Mouse (Mus musculus) small intestine, adult 2 months (tissue): ENCODE data around the gene Dlx1. TPM values are rescaled to one million over a fixed set of nuclear protein-coding genes. Genes with fewer than 3 reads are reported as not detected.

Experiments used
- H3K27ac ChIP-seq: fragments of 200-500 bp; 2 replicates; pipeline ENCODE4 v1.5.1; 2012; ENCODE audit warnings: low read depth, low read length, control low read depth, inconsistent platforms; ENCODE audit not compliant: insufficient read depth
- H3K27me3 ChIP-seq: fragments of 200-500 bp; 2 replicates; pipeline ENCODE4 v1.6.1; 2012; ENCODE audit warnings: mild to moderate bottlenecking, moderate library complexity, low read length, inconsistent platforms; ENCODE audit not compliant: control insufficient read depth, insufficient read depth
- H3K36me3 ChIP-seq: fragments of 200-500 bp; 2 replicates; pipeline ENCODE4 v1.6.1; 2012; ENCODE audit warnings: mild to moderate bottlenecking, low read length, control low read depth, inconsistent platforms; ENCODE audit not compliant: control insufficient read depth, insufficient read depth
- H3K4me1 ChIP-seq: fragments of 200-500 bp; 2 replicates; pipeline ENCODE4 v1.6.1; 2012; ENCODE audit warnings: low read length, inconsistent platforms, mixed read lengths; ENCODE audit not compliant: control insufficient read depth, insufficient read depth, insufficient read length
- H3K4me3 ChIP-seq: fragments of 200-500 bp; 2 replicates; pipeline ENCODE4 v1.5.1; 2012; ENCODE audit warnings: low read depth, mild to moderate bottlenecking, control low read depth, inconsistent platforms, low read length, moderate library complexity
- CTCF ChIP-seq: fragments of 200-500 bp; IDR thresholded peaks from 2 replicates; pipeline ENCODE4 v1.5.1; 2012; ENCODE audit warnings: low read depth, mild to moderate bottlenecking, control low read depth, inconsistent platforms, low read length, moderate library complexity, mixed read lengths; ENCODE audit not compliant: insufficient replicate concordance, insufficient read length; ENCODE audit errors: extremely low read depth
- POLR2A ChIP-seq: fragments of 200-500 bp; IDR thresholded peaks from 2 replicates; pipeline ENCODE4 v1.6.1; 2012; ENCODE audit warnings: low read depth, mild to moderate bottlenecking, control low read depth, inconsistent platforms, low read length, moderate library complexity
- WGBS: fragments of 180-500 bp; shearing (Covaris S2); methylation state at CpG from one replicate; pipeline ENCODE4 v1.1.7; 2018; 5-methylcytosine and 5-hydroxymethylcytosine counted together
- polyA plus RNA-seq: library from polyadenylated mRNA; depleted of rRNA; stranded (reverse); fragments of >200 nt; gene quantifications from 2 replicates; pipeline ENCODE4 v1.2.3, GENCODE M21; 2012

Dlx1 gene
- polyA plus RNA-seq, 1 experiment = 0.32 TPM

GRCm38 (mm10) chr2:71534242-71535052 lies 6.5 kb downstream of the Dlx1 start:
- H3K4me3 ChIP-seq = no peak overlapping the region
- H3K4me1 ChIP-seq = peaks cover 9% of the 10 kb centered on the region
- no peaks in the 10 kb centered on the region for H3K36me3 ChIP-seq
- H3K27ac ChIP-seq = no peak overlapping the region
- H3K27me3 ChIP-seq = peaks cover 91% of the 10 kb centered on the region
- TF ChIP-seq CTCF (no peak), POLR2A (no peak)
- WGBS = 3% methylated on average over 20 of the region's 20 CpGs

GRCm38 (mm10) chr2:71540611-71541417 lies 12.9 kb downstream of the Dlx1 start:
- Histone ChIP-seq H3K27me3 (peaks cover 94% of the 10 kb centered on the region), H3K36me3 (no peaks in the 10 kb centered on the region), H3K4me3 (no peak overlapping the region), H3K4me1 (peaks cover 15% of the 10 kb centered on the region), H3K27ac (no peak overlapping the region)
- TF ChIP-seq CTCF (no peak), POLR2A (no peak)
- WGBS = 4% methylated on average over 48 of the region's 48 CpGs

- WGBS = 6% methylated on average over 37 of the region's 37 CpGs
These were observed 13.7 kb downstream of the Dlx1 start for GRCm38 (mm10) chr2:71541418-71542226.

GRCm38 (mm10) chr2:71542227-71542815 lies 14.4 kb downstream of the Dlx1 start:
- H3K4me3 ChIP-seq = no peak overlapping the region
- WGBS = 7% methylated on average over 11 of the region's 11 CpGs
- H3K27me3 ChIP-seq = peaks cover 94% of the 10 kb centered on the region
- H3K36me3 ChIP-seq = no peaks in the 10 kb centered on the region
- H3K27ac ChIP-seq = no peak overlapping the region
- no peak for TF ChIP-seq POLR2A
- TF ChIP-seq CTCF = no peak
- H3K4me1 ChIP-seq = peaks cover 26% of the 10 kb centered on the region

More at GRCm38 (mm10) chr2:71541418-71542226, 13.7 kb downstream of the Dlx1 start:
- H3K27me3 ChIP-seq = peaks cover 94% of the 10 kb centered on the region
- H3K27ac ChIP-seq = no peak overlapping the region
- H3K4me3 ChIP-seq = no peak overlapping the region
- H3K4me1 ChIP-seq = peaks cover 23% of the 10 kb centered on the region
- H3K36me3 ChIP-seq = no peaks in the 10 kb centered on the region
- no peak for TF ChIP-seq CTCF
- no peak for TF ChIP-seq POLR2A

- Histone ChIP-seq H3K4me3 (peak overlapping the region; percentile 28), H3K4me1 (peaks cover 26% of the 10 kb centered on the region), H3K36me3 (no peaks in the 10 kb centered on the region), H3K27ac (no peak overlapping the region), H3K27me3 (peaks cover 89% of the 10 kb centered on the region)
- WGBS = 3% methylated on average over 29 of the region's 30 CpGs
- TF ChIP-seq CTCF = no peak
- TF ChIP-seq POLR2A = no peak
These were observed 14.9 kb downstream of the Dlx1 start for GRCm38 (mm10) chr2:71542816-71543301.

- Histone ChIP-seq H3K4me3 (no peak overlapping the region), H3K27me3 (peaks cover 89% of the 10 kb centered on the region)
- TF ChIP-seq CTCF (no peak), POLR2A (no peak)
These were observed 15.6 kb downstream of the Dlx1 start for GRCm38 (mm10) chr2:71543531-71543930.

More at GRCm38 (mm10) chr2:71543531-71543930, 15.6 kb downstream of the Dlx1 start:
- no peaks in the 10 kb centered on the region for H3K36me3 ChIP-seq
- WGBS = 7% methylated on average over 9 of the region's 9 CpGs
- H3K4me1 ChIP-seq = peaks cover 26% of the 10 kb centered on the region
- no peak overlapping the region for H3K27ac ChIP-seq
